Comparison of ENCODE assay signal across 10 mouse cellular contexts in the genomic region with DNA sequence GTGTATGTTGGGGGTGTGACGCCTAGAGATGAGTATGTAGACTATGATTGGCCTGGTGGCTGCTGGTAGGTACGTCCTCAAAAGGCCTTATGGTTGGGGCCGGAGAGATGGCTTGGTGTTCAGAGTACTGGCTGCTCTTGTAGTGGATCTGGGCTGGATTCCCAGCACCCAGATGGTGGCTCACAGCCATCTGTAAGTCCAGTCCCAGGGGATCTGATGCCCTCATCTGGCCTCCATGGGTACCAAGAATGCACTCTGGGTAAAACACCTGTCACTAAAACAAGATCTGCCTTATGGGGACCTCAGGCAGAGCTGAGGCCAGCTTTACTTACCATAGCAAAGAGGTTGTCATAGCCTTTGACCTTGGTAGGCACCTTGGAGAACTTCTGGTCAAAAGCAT. TPM values are rescaled to one million over a fixed set of nuclear protein-coding genes. Genes with fewer than 3 reads are reported as not detected.
DNase-seq lines count a peak whose midpoint lies in the region; ATAC-seq and TF ChIP-seq lines count a peak whose summit lies in the region.
"Had no signal": no experiment of that assay in that cellular context is flagged by ENCODE, and none has a peak within 500 bp of the region (broad histone marks: within the 10 kb centered on the region; RNA-seq: fewer than 3 reads in every experiment).

No protein-coding gene starts in this region.

- 0 out of 2 replicates have a peak overlapping the region, but pooled peaks have one; percentile 92 for H3K9ac ChIP-seq in heart, embryonic 13.5 days
- H3K9ac ChIP-seq in hindbrain, embryonic 11.5 days (ENCODE audit: low read depth, low read length): no peak overlapping the region

- peak overlapping the region; percentile 91 for H3K4me2 ChIP-seq in heart, embryonic 13.5 days
- H3K4me2 ChIP-seq in hindbrain, embryonic 11.5 days (replicated peaks; ENCODE audit: low read depth, low read length): peak overlapping the region; percentile 94; the same call in 1 of the 2 replicates

- peak overlapping the region; percentile 85 for H3K4me3 ChIP-seq in heart, embryonic 13.5 days
- H3K4me3 ChIP-seq in G1E (ENCODE audit: low read depth, low read length) (peak overlapping the region; percentile 88), macrophage (ENCODE audit: inconsistent target) (peak overlapping the region; percentile 99; the same call in 1 of the 2 replicates)
- peak overlapping the region; percentile 95; the same call in 1 of the 2 replicates for H3K4me3 ChIP-seq in hindbrain, embryonic 11.5 days (ENCODE audit: low read depth, low read length)

- intact Hi-C loops in heart, postnatal 10 days (cut with DNase I): loop anchor here (2.0 kb wide), 1 partner anchor 49 kb away; no protein-coding TSS in a partner anchor

- no peaks in the 10 kb centered on the region for H3K9me3 ChIP-seq in heart, embryonic 13.5 days
- no peaks in the 10 kb centered on the region for H3K9me3 ChIP-seq in G1E (replicated peaks)
- no peaks in the 10 kb centered on the region for H3K9me3 ChIP-seq in hindbrain, embryonic 11.5 days (ENCODE audit: control insufficient read depth, low read length)

- peaks cover 33% of the 10 kb centered on the region for H3K4me1 ChIP-seq in heart, embryonic 13.5 days
- H3K4me1 ChIP-seq in G1E (ENCODE audit: insufficient read depth, low read depth, low read length): peaks cover 52% of the 10 kb centered on the region
- H3K4me1 ChIP-seq in hindbrain, embryonic 11.5 days (replicated peaks; ENCODE audit: control insufficient read depth, insufficient read depth, low read length): peaks cover 8% of the 10 kb centered on the region

- H3K27ac ChIP-seq in heart, embryonic 13.5 days (replicated peaks): no peak overlapping the region
- no peak overlapping the region for H3K27ac ChIP-seq in hindbrain, embryonic 11.5 days (ENCODE audit: low read depth, low read length)
- peak overlapping the region; percentile 98; the same call in 1 of the 2 replicates for H3K27ac ChIP-seq in macrophage

- peaks cover 68% of the 10 kb centered on the region for H3K79me2 ChIP-seq in macrophage (ENCODE audit: inconsistent target)

- peaks cover 53% of the 10 kb centered on the region for H3K36me3 ChIP-seq in heart, embryonic 13.5 days
- peaks cover 60% of the 10 kb centered on the region for H3K36me3 ChIP-seq in G1E (replicated peaks)
- H3K36me3 ChIP-seq in hindbrain, embryonic 11.5 days (ENCODE audit: control insufficient read depth, insufficient read depth, low read length): peaks cover 10% of the 10 kb centered on the region; the same call in 1 of the 2 replicates
- peaks cover 46% of the 10 kb centered on the region for H3K36me3 ChIP-seq in macrophage (ENCODE audit: inconsistent target)

- no peaks in the 10 kb centered on the region for H3K27me3 ChIP-seq in heart, embryonic 13.5 days (replicated peaks)
- H3K27me3 ChIP-seq in G1E (ENCODE audit: insufficient read depth, low read length): no peaks in the 10 kb centered on the region
- H3K27me3 ChIP-seq in hindbrain, embryonic 11.5 days (ENCODE audit: control insufficient read depth, insufficient read depth, low read length): no peaks in the 10 kb centered on the region

- no peak for ATAC-seq in heart, embryonic 13.5 days (ENCODE audit: extremely low read depth, insufficient number of reproducible peaks, low FRiP score, low TSS enrichment)
- ATAC-seq in G1E (ENCODE audit: extremely low read depth, insufficient number of reproducible peaks, low FRiP score, poor library complexity, severe bottlenecking): no peak
- no peak for ATAC-seq in hindbrain, embryonic 11.5 days (ENCODE audit: low FRiP score)
- no peak for ATAC-seq in megakaryocyte progenitor cell, adult 5-6 weeks (replicated peaks; ENCODE audit: poor library complexity)

- WGBS in heart, embryonic 13.5 days: 85% methylated on average over 3 of the region's 3 CpGs
- 93% methylated on average over 3 of the region's 3 CpGs for WGBS in hindbrain, embryonic 11.5 days
- WGBS in macrophage (ENCODE audit: missing documents): 95% methylated on average over 3 of the region's 3 CpGs

- TF ChIP-seq CTCF in G1E (IDR thresholded peaks at IDR 0.05; ENCODE audit: low read depth, low read length): no peak

- no peak for DNase-seq in heart, postnatal 10 days
- no peak for DNase-seq in G1E (ENCODE audit: low spot score)
- no peak for DNase-seq in hindbrain, embryonic 11.5 days (ENCODE audit: low spot score)
- no peak for DNase-seq in urinary bladder, postnatal 10 days (ENCODE audit: low spot score)
- no peak for DNase-seq in right cerebral cortex, postnatal 25 days
- DNase-seq: cerebellum, adult 11-12 months; heart, postnatal 4 days had no signal

RNA-seq across cellular contexts. Expression of gene Asna1, which starts 1.2 kb away (rescaled TPM):
- 113 and 127 TPM in 2 replicates for polyA plus RNA-seq in heart, embryonic 13.5 days (2015; fragmentation: Nextera tagmentation; extraction: Ambion mirVana)
- total RNA-seq in heart, postnatal 10 days (2021): 10 to 100 TPM; 78.6 to 79.7 TPM
- total RNA-seq in G1E (2014; fragmentation: Nextera tagmentation) (83.6 and 104 TPM in 2 replicates), G1E (2017) (110 and 139 TPM in 2 replicates)
- polyA plus RNA-seq in G1E (2012) (103 and 136 TPM in 2 replicates), macrophage (2018) (120 to 138 TPM (median 122 TPM) in 3 replicates)
- polyA plus RNA-seq in hindbrain, embryonic 11.5 days (2014; fragmentation: Nextera tagmentation; extraction: Ambion mirVana): 134 TPM in 2 replicates
- 10 to 100 TPM in 25 of 26 experiments, 1 to 10 TPM in 1; 8.4 to 50.7 (median 25.6) TPM for total RNA-seq in macrophage (2018; cell fraction: chromatin; rRNA removed)
- total RNA-seq in macrophage (2018; cell fraction: cytosol; rRNA removed): 100 to 1,000 TPM in 19 of 26 experiments, 10 to 100 TPM in 7; 81.4 to 136 (median 111) TPM
- 10 to 100 TPM; 19.1 to 59.8 (median 38.6) TPM for total RNA-seq in macrophage (2018; cell fraction: nucleus; rRNA removed)
- 68.4 and 69.0 TPM in 2 replicates for total RNA-seq in megakaryocyte progenitor cell, adult 5-6 weeks (2015)
- 78.2 and 83.7 TPM in 2 replicates for total RNA-seq in megakaryocyte progenitor cell, adult 5-6 weeks (2017)

RNA-seq across cellular contexts. Expression of gene Trir, which starts 2.8 kb away (rescaled TPM):
- polyA plus RNA-seq in heart, embryonic 13.5 days (2015; fragmentation: Nextera tagmentation; extraction: Ambion mirVana): 73.4 and 75.1 TPM in 2 replicates
- 100 to 1,000 TPM; 117 to 120 TPM for total RNA-seq in heart, postnatal 10 days (2021)
- total RNA-seq in G1E (2014; fragmentation: Nextera tagmentation): 61.3 and 64.2 TPM in 2 replicates
- total RNA-seq in G1E (2017): 151 and 196 TPM in 2 replicates
- polyA plus RNA-seq in G1E (2012): 263 and 317 TPM in 2 replicates
- 180 and 186 TPM in 2 replicates for polyA plus RNA-seq in hindbrain, embryonic 11.5 days (2014; fragmentation: Nextera tagmentation; extraction: Ambion mirVana)
- total RNA-seq in macrophage (2018; cell fraction: chromatin; rRNA removed): 10 to 100 TPM; 21.0 to 98.6 (median 60.2) TPM
- total RNA-seq in macrophage (2018; cell fraction: cytosol; rRNA removed): 100 to 1,000 TPM; 134 to 231 (median 186) TPM
- total RNA-seq in macrophage (2018; cell fraction: nucleus; rRNA removed): 100 to 1,000 TPM in 16 of 26 experiments, 10 to 100 TPM in 10; 61.2 to 153 (median 114) TPM
- polyA plus RNA-seq in macrophage (2018): 143 to 170 TPM (median 168 TPM) in 3 replicates
- 132 and 138 TPM in 2 replicates for total RNA-seq in megakaryocyte progenitor cell, adult 5-6 weeks (2015)
- total RNA-seq in megakaryocyte progenitor cell, adult 5-6 weeks (2017): 212 and 224 TPM in 2 replicates

RNA-seq across cellular contexts. Expression of gene Best2, which starts 9.5 kb away (rescaled TPM):
- not detected in 2 replicates for polyA plus RNA-seq in heart, embryonic 13.5 days (2015; fragmentation: Nextera tagmentation; extraction: Ambion mirVana)
- total RNA-seq in heart, postnatal 10 days (2021): not detected
- total RNA-seq in G1E (2014; fragmentation: Nextera tagmentation) (not detected in 2 replicates), G1E (2017) (0.12 TPM in 1 of 2 replicates, not detected in the other)
- polyA plus RNA-seq in G1E (2012) (not detected in 2 replicates), macrophage (2018) (not detected in 3 replicates)
- polyA plus RNA-seq in hindbrain, embryonic 11.5 days (2014; fragmentation: Nextera tagmentation; extraction: Ambion mirVana): not detected in 2 replicates
- not detected for total RNA-seq in macrophage (2018; cell fraction: chromatin; rRNA removed)
- total RNA-seq in macrophage (2018; cell fraction: cytosol; rRNA removed): not detected
- not detected for total RNA-seq in macrophage (2018; cell fraction: nucleus; rRNA removed)
- total RNA-seq in megakaryocyte progenitor cell, adult 5-6 weeks (2015): not detected in 2 replicates
- not detected in 2 replicates for total RNA-seq in megakaryocyte progenitor cell, adult 5-6 weeks (2017)
- total RNA-seq: heart, postnatal 4 days had no signal

RNA-seq across cellular contexts. Expression of gene Tnpo2, which starts 12.9 kb away (rescaled TPM):
- polyA plus RNA-seq in heart, embryonic 13.5 days (2015; fragmentation: Nextera tagmentation; extraction: Ambion mirVana): 23.2 and 25.3 TPM in 2 replicates
- 10 to 100 TPM; 32.2 to 39.6 TPM for total RNA-seq in heart, postnatal 10 days (2021)
- total RNA-seq in G1E (2014; fragmentation: Nextera tagmentation) (83.8 and 92.5 TPM in 2 replicates), G1E (2017) (38.9 and 52.8 TPM in 2 replicates)
- polyA plus RNA-seq in G1E (2012) (20.0 and 26.5 TPM in 2 replicates), macrophage (2018) (14.1 to 30.6 TPM (median 26.6 TPM) in 3 replicates)
- 18.8 and 24.6 TPM in 2 replicates for polyA plus RNA-seq in hindbrain, embryonic 11.5 days (2014; fragmentation: Nextera tagmentation; extraction: Ambion mirVana)
- 100 to 1,000 TPM in 8 of 26 experiments, 10 to 100 TPM in 18; 25.6 to 142 (median 84.3) TPM for total RNA-seq in macrophage (2018; cell fraction: chromatin; rRNA removed)
- total RNA-seq in macrophage (2018; cell fraction: cytosol; rRNA removed): 10 to 100 TPM; 17.2 to 33.6 (median 27.7) TPM
- total RNA-seq in macrophage (2018; cell fraction: nucleus; rRNA removed): 100 to 1,000 TPM in 1 of 26 experiments, 10 to 100 TPM in 25; 23.2 to 100 (median 45.1) TPM
- 16.2 and 16.7 TPM in 2 replicates for total RNA-seq in megakaryocyte progenitor cell, adult 5-6 weeks (2015)
- total RNA-seq in megakaryocyte progenitor cell, adult 5-6 weeks (2017): 20.4 and 22.0 TPM in 2 replicates

RNA-seq across cellular contexts. Expression of gene Hook2, which starts 33.4 kb away (rescaled TPM):
- polyA plus RNA-seq in heart, embryonic 13.5 days (2015; fragmentation: Nextera tagmentation; extraction: Ambion mirVana): 7.2 and 7.3 TPM in 2 replicates
- total RNA-seq in heart, postnatal 10 days (2021): 1 to 10 TPM; 1.8 to 2.3 TPM
- 2.7 and 3.4 TPM in 2 replicates for total RNA-seq in G1E (2014; fragmentation: Nextera tagmentation)
- total RNA-seq in G1E (2017): 7.9 and 8.2 TPM in 2 replicates
- polyA plus RNA-seq in G1E (2012): 12.2 and 12.7 TPM in 2 replicates
- 9.5 and 10.3 TPM in 2 replicates for polyA plus RNA-seq in hindbrain, embryonic 11.5 days (2014; fragmentation: Nextera tagmentation; extraction: Ambion mirVana)
- 10 to 100 TPM; 31.8 to 96.7 (median 63.1) TPM for total RNA-seq in macrophage (2018; cell fraction: chromatin; rRNA removed)
- 10 to 100 TPM in 9 of 26 experiments, 1 to 10 TPM in 17; 6.0 to 14.1 (median 8.5) TPM for total RNA-seq in macrophage (2018; cell fraction: cytosol; rRNA removed)
- total RNA-seq in macrophage (2018; cell fraction: nucleus; rRNA removed): 10 to 100 TPM in 25 of 26 experiments, 1 to 10 TPM in 1; 9.9 to 41.4 (median 24.7) TPM
- polyA plus RNA-seq in macrophage (2018): 4.9 to 10.9 TPM (median 6.1 TPM) in 3 replicates
- total RNA-seq in megakaryocyte progenitor cell, adult 5-6 weeks (2015): 1.9 and 3.8 TPM in 2 replicates
- total RNA-seq in megakaryocyte progenitor cell, adult 5-6 weeks (2017): 7.2 and 8.5 TPM in 2 replicates
